Mouse (Mus musculus) small intestine, adult 2 months (tissue): ENCODE results near the gene Lin7b.

Experiments used
- CTCF ChIP-seq: fragments of 200-500 bp; IDR thresholded peaks from 2 replicates; pipeline ENCODE4 v1.5.1; 2012; ENCODE audit warnings: low read depth, mild to moderate bottlenecking, control low read depth, inconsistent platforms, low read length, moderate library complexity, mixed read lengths; ENCODE audit not compliant: insufficient replicate concordance, insufficient read length; ENCODE audit errors: extremely low read depth
- POLR2A ChIP-seq: fragments of 200-500 bp; IDR thresholded peaks from 2 replicates; pipeline ENCODE4 v1.6.1; 2012; ENCODE audit warnings: low read depth, mild to moderate bottlenecking, control low read depth, inconsistent platforms, low read length, moderate library complexity

GRCm38 (mm10) chr7:45367020-45367880, 3.1 kb downstream of the Lin7b start:
- TF ChIP-seq POLR2A (no peak; the same call in 1 of the 2 replicates), CTCF (peak; percentile 59)
